Mouse (Mus musculus) frontal cortex, postnatal 36 days (tissue): ENCODE measurements around the gene Egln3.
A peak's percentile ranks its signal among the peaks of the same experiment; 100 is the strongest.

ENCODE experiments used
- DNase-seq, 2 experiments: peaks; one replicate each; pipeline ENCODE4 v3.0.0; 2022; ENCODE audit warnings: low spot score in 2 of 2

Egln3 gene

GRCm38 (mm10) chr12:54163166-54163565, 40.5 kb downstream of the Egln3 start:
- DNase-seq = no peak

GRCm38 (mm10) chr12:54162637-54163131, 41.0 kb downstream of the Egln3 start:
- peak in 1 of 2 experiments; percentile 10 for DNase-seq

- DNase-seq = no peak
These were observed 42.0 kb downstream of the Egln3 start for GRCm38 (mm10) chr12:54161468-54162202.

- no peak for DNase-seq
These were observed 43.4 kb downstream of the Egln3 start for GRCm38 (mm10) chr12:54160279-54160678.

GRCm38 (mm10) chr12:54154771-54155170, 48.9 kb downstream of the Egln3 start:
- no peak for DNase-seq

- DNase-seq = no peak
These were observed 56.6 kb downstream of the Egln3 start for GRCm38 (mm10) chr12:54146943-54147556.
